Mouse (Mus musculus) intestine, embryonic 14.5 days (tissue): ENCODE measurements around the gene Selenoo. TPM values are rescaled to one million over a fixed set of nuclear protein-coding genes. Genes with fewer than 3 reads are reported as not detected.

Experiments
- ATAC-seq: fragments of 200-750 bp; cut with Nextera tagmentation; replicated peaks from 2 replicates; pipeline ENCODE4 v1.8.0; 2017; ENCODE audit warnings: low read depth, moderate number of reproducible peaks, moderate TSS enrichment, moderate library complexity; ENCODE audit not compliant: low FRiP score, low TSS enrichment
- DNase-seq: peaks from one replicate; pipeline ENCODE4 v3.0.0-alpha.2; 2018; ENCODE audit warnings: low spot score
- H3K27ac ChIP-seq: fragments of 300-500 bp; sonication (generic); 2 replicates; pipeline ENCODE4 v1.5.1; 2014; ENCODE audit warnings: low read depth, mild to moderate bottlenecking, control low read depth
- H3K27me3 ChIP-seq: fragments of 300-500 bp; sonication (generic); replicated peaks from 2 replicates; pipeline ENCODE4 v1.6.1; 2014; ENCODE audit warnings: low read length, control low read depth; ENCODE audit not compliant: control insufficient read depth, insufficient read depth
- H3K36me3 ChIP-seq: fragments of 300-500 bp; sonication (generic); 2 replicates; pipeline ENCODE4 v1.6.1; 2014; ENCODE audit warnings: low read length, control low read depth; ENCODE audit not compliant: control insufficient read depth, insufficient read depth
- H3K4me1 ChIP-seq: fragments of 300-500 bp; sonication (generic); replicated peaks from 2 replicates; pipeline ENCODE4 v1.6.1; 2014; ENCODE audit warnings: low read length, control low read depth, mixed read lengths; ENCODE audit not compliant: control insufficient read depth, insufficient read depth
- H3K4me2 ChIP-seq: fragments of 300-500 bp; sonication (generic); 2 replicates; pipeline ENCODE4 v1.6.1; 2014; ENCODE audit warnings: low read length
- H3K4me3 ChIP-seq: fragments of 300-500 bp; sonication (generic); 2 replicates; pipeline ENCODE4 v1.5.1; 2014; ENCODE audit warnings: low read depth, low read length, control low read depth, mixed read lengths
- H3K9ac ChIP-seq: fragments of 300-500 bp; sonication (generic); 2 replicates; pipeline ENCODE4 v1.6.1; 2014; ENCODE audit warnings: mild to moderate bottlenecking, low read length
- H3K9me3 ChIP-seq: fragments of 300-500 bp; sonication (generic); 2 replicates; pipeline ENCODE4 v1.6.1; 2016; ENCODE audit warnings: low read length, control low read depth; ENCODE audit not compliant: control insufficient read depth
- WGBS: fragments of 180-500 bp; shearing (Covaris S2); extraction: QIAGEN DNeasy Blood & Tissue Kit; methylation state at CpG from one replicate; pipeline ENCODE4 v1.1.7; 2014; 5-methylcytosine and 5-hydroxymethylcytosine counted together
- polyA plus RNA-seq: library from polyadenylated mRNA; unstranded; fragments of >200 nt; fragmentation: Nextera tagmentation; extraction: Ambion mirVana; gene quantifications from 2 replicates; pipeline ENCODE4 v1.2.1, GENCODE M21; 2014

Gene Selenoo
- polyA plus RNA-seq, 1 experiment from 2014 or later, result 19.4 TPM

- no peaks in the 10 kb centered on the region for H3K9me3 ChIP-seq
- H3K4me2 ChIP-seq, result peak overlapping the region; percentile 87; the same call in 1 of the 2 replicates
- no peak overlapping the region for H3K27ac ChIP-seq
- WGBS, result 69% methylated on average over 10 of the region's 10 CpGs
- peaks cover 4% of the 10 kb centered on the region for H3K27me3 ChIP-seq
- ATAC-seq, result no peak
- no peak overlapping the region for H3K9ac ChIP-seq
- H3K4me3 ChIP-seq, result no peak overlapping the region
- no peak for DNase-seq
- H3K4me1 ChIP-seq, result peaks cover 34% of the 10 kb centered on the region
- H3K36me3 ChIP-seq, result no peaks in the 10 kb centered on the region
These were observed 14.8 kb upstream of the Selenoo start for GRCm38 (mm10) chr15:89073993-89074603.

GRCm38 (mm10) chr15:89074613-89075477 is 14.0 kb upstream of the Selenoo start, which contains the start of gene Trabd:
TSS of gene Trabd (plus strand) at chr15:89075124.
- Histone ChIP-seq H3K4me3 (peak within 1 kb of the TSS; percentile 73), H3K4me2 (peak within 1 kb of the TSS; percentile 87), H3K9me3 (no peaks in the 10 kb centered on the region), H3K36me3 (0 out of 2 replicates have a peak, but pooled peaks cover 6% of the 10 kb centered on the region), H3K27me3 (no peaks in the 10 kb centered on the region), H3K27ac (peak within 1 kb of the TSS; percentile 76), H3K4me1 (peaks cover 34% of the 10 kb centered on the region), H3K9ac (peak within 1 kb of the TSS; percentile 80)
- DNase-seq (no peak), ATAC-seq (no peak)
- WGBS, result 20% methylated on average over 11 of the region's 11 CpGs

DNA sequence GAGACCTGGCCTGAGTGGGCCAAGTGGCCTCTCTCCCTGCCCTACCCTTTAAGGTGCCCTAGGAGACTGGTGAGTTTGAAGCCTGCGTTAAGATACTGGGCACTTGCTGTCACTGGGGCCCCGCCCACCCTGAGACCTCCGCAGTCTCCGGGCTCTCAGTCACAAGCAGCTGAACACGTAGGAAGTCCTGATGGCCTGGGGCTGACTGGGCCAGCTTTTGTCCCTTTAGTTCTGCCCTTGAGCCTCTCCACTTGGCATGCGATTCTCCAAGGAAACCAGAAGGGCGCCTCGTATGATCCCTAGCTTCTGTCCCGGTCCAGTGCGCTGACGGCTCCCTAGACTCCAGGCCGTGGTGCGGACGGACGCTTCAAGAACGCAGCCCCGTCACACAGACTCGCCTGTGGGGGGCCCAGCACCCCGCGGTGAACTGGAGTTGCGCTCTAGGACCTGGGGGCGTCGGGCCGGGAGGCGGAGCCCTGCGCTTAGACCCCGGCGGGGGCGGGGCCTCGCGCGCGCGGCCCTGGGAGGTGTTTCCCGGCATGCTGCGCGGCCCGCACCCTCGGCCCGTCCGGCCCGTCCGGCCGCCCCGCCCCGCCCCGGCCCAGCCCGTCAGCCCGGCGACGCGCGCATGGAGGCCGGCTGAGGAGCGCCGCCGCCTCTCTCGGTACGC is 13.3 kb upstream of the Selenoo start:
- no peaks in the 10 kb centered on the region for H3K27me3 ChIP-seq
- peak overlapping the region; percentile 76 for H3K27ac ChIP-seq
- no peaks in the 10 kb centered on the region for H3K9me3 ChIP-seq
- peaks cover 34% of the 10 kb centered on the region for H3K4me1 ChIP-seq
- peaks cover 6% of the 10 kb centered on the region; the same call in 1 of the 2 replicates for H3K36me3 ChIP-seq
- ATAC-seq (peak; percentile 92), DNase-seq (peak; percentile 94)
- peak overlapping the region; percentile 73 for H3K4me3 ChIP-seq
- H3K4me2 ChIP-seq, result peak overlapping the region; percentile 87
- 0% methylated on average over 53 of the region's 59 CpGs for WGBS
- peak overlapping the region; percentile 80 for H3K9ac ChIP-seq

DNA sequence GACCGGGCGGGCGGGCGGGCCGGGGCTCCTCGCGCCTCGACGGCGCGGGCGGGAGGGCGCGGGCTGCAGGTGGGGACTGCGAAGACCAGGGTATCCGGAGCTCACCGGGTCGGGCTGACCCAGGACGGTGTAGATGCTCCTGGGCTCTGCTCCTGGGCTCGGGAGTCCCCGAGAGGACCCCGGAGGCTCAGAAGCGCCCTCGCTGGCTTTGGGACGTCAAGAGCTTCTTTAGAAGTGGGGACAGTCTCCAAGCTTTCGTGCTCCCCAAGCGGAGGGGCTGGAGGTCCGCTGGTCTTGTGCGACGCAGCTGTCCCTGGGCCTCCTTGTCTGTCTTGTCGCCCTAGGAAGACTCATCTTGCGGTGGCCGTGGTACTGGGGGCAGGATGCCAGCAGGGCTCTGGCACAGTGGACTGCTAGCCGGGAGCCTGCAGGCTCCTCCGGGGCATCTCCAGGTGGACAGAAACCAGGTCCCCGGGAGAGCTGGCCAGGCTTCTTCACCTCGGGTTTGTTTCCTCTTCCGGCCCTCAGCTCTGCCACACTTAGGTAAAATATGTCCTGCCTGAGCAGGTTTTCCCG is 12.6 kb upstream of the Selenoo start:
- peak; percentile 66; the same call in 1 of the 2 replicates for ATAC-seq
- under 1% methylated on average over 21 of the region's 39 CpGs for WGBS
- peak; percentile 81 for DNase-seq

DNA sequence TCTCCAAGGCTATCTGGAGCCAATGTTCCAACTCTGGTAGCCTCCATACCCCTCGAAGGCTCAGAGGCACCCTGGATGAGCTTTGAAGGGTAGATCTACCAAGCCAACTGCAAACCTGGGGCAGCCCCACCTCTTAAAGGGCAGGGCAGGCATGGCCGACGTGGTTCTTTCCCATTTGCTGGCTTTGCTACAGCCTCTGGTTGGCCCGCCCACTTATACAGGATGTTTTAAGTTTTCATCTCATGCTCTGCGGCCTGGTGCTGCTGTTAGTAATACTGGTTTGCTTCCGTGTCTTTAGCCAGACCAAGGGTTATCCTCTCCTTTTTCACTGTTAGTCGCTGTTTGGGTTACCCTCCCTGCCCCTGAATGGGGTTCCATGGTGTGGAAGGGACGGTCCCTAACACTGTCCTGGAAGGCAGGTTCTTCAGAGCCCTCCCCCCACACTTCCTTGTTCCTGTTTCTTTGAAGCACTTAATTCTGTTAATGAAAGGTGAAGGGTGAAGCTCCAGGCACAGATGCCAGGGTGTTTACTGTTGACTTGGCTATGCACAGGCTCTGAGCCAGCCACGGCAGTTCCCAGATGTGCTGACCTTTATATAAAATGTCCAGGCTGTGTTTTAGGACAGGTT is 10.6 kb upstream of the Selenoo start:
- ATAC-seq (no peak), DNase-seq (no peak)
- H3K9me3 ChIP-seq, result no peaks in the 10 kb centered on the region
- peaks cover 23% of the 10 kb centered on the region for H3K36me3 ChIP-seq
- no peak overlapping the region for H3K9ac ChIP-seq
- H3K27ac ChIP-seq, result no peak overlapping the region
- no peak overlapping the region; the same call in 1 of the 2 replicates for H3K4me3 ChIP-seq
- H3K27me3 ChIP-seq, result no peaks in the 10 kb centered on the region
- peak overlapping the region; percentile 87; the same call in 1 of the 2 replicates for H3K4me2 ChIP-seq
- 57% methylated on average over 9 of the region's 9 CpGs for WGBS
- peaks cover 34% of the 10 kb centered on the region for H3K4me1 ChIP-seq

More for the DNA sequence above, 12.6 kb upstream of the Selenoo start:
- peak overlapping the region; percentile 73 for H3K4me3 ChIP-seq
- peak overlapping the region; percentile 87 for H3K4me2 ChIP-seq
- H3K9ac ChIP-seq, result peak overlapping the region; percentile 80
- H3K27ac ChIP-seq, result peak overlapping the region; percentile 76
- peaks cover 34% of the 10 kb centered on the region for H3K4me1 ChIP-seq
- H3K9me3 ChIP-seq, result no peaks in the 10 kb centered on the region
- no peaks in the 10 kb centered on the region for H3K27me3 ChIP-seq
- peaks cover 6% of the 10 kb centered on the region; the same call in 1 of the 2 replicates for H3K36me3 ChIP-seq

GRCm38 (mm10) chr15:89083906-89084305 is 5.0 kb upstream of the Selenoo start:
- ATAC-seq (no peak), DNase-seq (no peak)
- Histone ChIP-seq H3K9me3 (no peaks in the 10 kb centered on the region), H3K4me3 (no peak overlapping the region), H3K27ac (no peak overlapping the region), H3K4me2 (no peak overlapping the region), H3K9ac (no peak overlapping the region), H3K4me1 (peaks cover 6% of the 10 kb centered on the region; the same call in 1 of the 2 replicates), H3K36me3 (peaks cover 61% of the 10 kb centered on the region), H3K27me3 (no peaks in the 10 kb centered on the region)
- 96% methylated on average over 1 of the region's 1 CpGs for WGBS

DNA sequence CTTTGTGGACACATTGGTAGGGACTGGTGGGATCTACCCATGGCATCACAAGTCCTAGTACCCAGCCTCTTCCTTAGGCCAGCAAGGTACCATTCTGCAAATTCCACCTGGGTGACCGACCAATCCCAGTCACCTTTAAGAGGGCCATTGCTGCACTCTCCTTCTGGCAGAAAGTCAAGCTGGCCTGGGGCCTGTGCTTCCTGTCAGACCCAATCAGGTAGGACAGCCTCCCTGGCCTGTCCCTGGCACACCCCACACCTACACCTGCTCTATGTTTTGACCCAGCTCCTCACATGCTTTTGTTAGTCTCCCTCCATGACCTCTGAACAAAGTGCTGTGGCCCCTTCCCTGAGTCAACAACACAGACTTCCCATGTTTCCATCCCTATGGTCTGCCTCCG is 4.1 kb upstream of the Selenoo start:
- Histone ChIP-seq H3K4me2 (no peak overlapping the region), H3K27ac (no peak overlapping the region), H3K27me3 (no peaks in the 10 kb centered on the region), H3K9me3 (no peaks in the 10 kb centered on the region), H3K36me3 (peaks cover 55% of the 10 kb centered on the region), H3K4me1 (peaks cover 7% of the 10 kb centered on the region; the same call in 1 of the 2 replicates), H3K4me3 (no peak overlapping the region), H3K9ac (no peak overlapping the region)
- DNase-seq (no peak), ATAC-seq (no peak)
- 92% methylated on average over 2 of the region's 2 CpGs for WGBS
